In the genomic region with DNA sequence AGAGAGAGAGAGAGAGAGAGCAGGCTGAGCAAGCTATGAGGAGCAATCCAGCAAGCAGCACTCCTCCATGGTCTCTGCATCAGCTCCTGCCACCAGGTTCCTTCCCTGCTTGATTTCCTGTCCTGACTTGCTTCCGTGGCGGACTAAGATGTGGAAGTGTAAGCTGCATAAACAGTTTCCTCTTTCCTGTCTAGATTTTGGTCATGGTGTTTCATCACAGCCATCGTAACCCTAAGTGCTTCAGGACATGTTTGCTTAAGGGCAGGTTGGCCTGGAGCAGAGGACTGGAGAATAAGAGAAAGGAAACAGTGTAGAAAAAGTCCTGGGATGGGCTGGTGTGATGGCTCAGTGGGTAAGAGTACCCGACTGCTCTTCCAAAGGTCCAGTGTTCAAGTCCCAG, we compare ENCODE assay signal across 26 mouse cellular contexts.
"Had no signal": no experiment of that assay in that cellular context is flagged by ENCODE, and none has a peak within 500 bp of the region (broad histone marks: within the 10 kb centered on the region; RNA-seq: fewer than 3 reads in every experiment).

No protein-coding gene starts in this region.

- H3K9me3 ChIP-seq: heart, embryonic 15.5 days; hindbrain, embryonic 12.5 days; intestine, embryonic 15.5 days; limb, embryonic 10.5 days had no signal

- H3K27ac ChIP-seq: gastrocnemius, adult 2 months; heart, adult 2 months; heart, embryonic 13.5 days; heart, embryonic 15.5 days; hindbrain, embryonic 10.5 days; hindbrain, embryonic 12.5 days; hindbrain, embryonic 14.5 days; intestine, embryonic 15.5 days; layer of hippocampus, adult 2 months; left cerebral cortex, adult 2 months; limb, embryonic 10.5 days; limb, embryonic 12.5 days had no signal

- DNase-seq: gastrocnemius, adult 2 months; gastrocnemius, postnatal 10 days; gastrocnemius, postnatal 36 days; heart, adult 2 months; heart, postnatal 14 days; heart, postnatal 36 days; kidney, adult 18-20 months; kidney, adult 8-10 months; kidney, postnatal 10 days; kidney, postnatal 25 days; kidney, postnatal 4 days; liver had no signal

- H3K4me2 ChIP-seq: heart, embryonic 11.5 days; heart, embryonic 13.5 days; heart, embryonic 15.5 days; hindbrain, embryonic 12.5 days; hindbrain, embryonic 14.5 days; intestine, embryonic 15.5 days; limb, embryonic 12.5 days had no signal

- H3K9ac ChIP-seq: heart, embryonic 13.5 days; heart, embryonic 15.5 days; hindbrain, embryonic 12.5 days; hindbrain, embryonic 14.5 days; intestine, embryonic 15.5 days; limb, embryonic 12.5 days had no signal

- H3K36me3 ChIP-seq: heart, embryonic 13.5 days; heart, embryonic 15.5 days; hindbrain, embryonic 10.5 days; hindbrain, embryonic 12.5 days; intestine, embryonic 15.5 days; limb, embryonic 10.5 days; limb, embryonic 12.5 days had no signal

- ATAC-seq: hindbrain, embryonic 16.5 days; inflammation-experienced regulatory T-cells, adult 6 months; intestine, embryonic 15.5 days; intestine, postnatal 0 days had no signal

- H3K27me3 ChIP-seq: heart, embryonic 13.5 days; heart, embryonic 15.5 days; hindbrain, embryonic 12.5 days; intestine, embryonic 15.5 days; limb, embryonic 12.5 days had no signal

- H3K4me1 ChIP-seq: heart, embryonic 13.5 days; heart, embryonic 15.5 days; hindbrain, embryonic 10.5 days; hindbrain, embryonic 12.5 days; intestine, embryonic 15.5 days; limb, embryonic 10.5 days; limb, embryonic 12.5 days had no signal

- H3K4me3 ChIP-seq: gastrocnemius, adult 2 months; heart, adult 2 months; heart, embryonic 13.5 days; heart, embryonic 15.5 days; hindbrain, embryonic 10.5 days; hindbrain, embryonic 12.5 days; intestine, embryonic 15.5 days; layer of hippocampus, adult 2 months; left cerebral cortex, adult 2 months; limb, embryonic 10.5 days; limb, embryonic 12.5 days had no signal
